Mouse (Mus musculus): ENCODE data around the gene Pax7. TPM values are rescaled to one million over a fixed set of nuclear protein-coding genes. Genes with fewer than 3 reads are reported as not detected.

Pax7 gene
- polyA plus RNA-seq (2015; fragmentation: Nextera tagmentation; extraction: Ambion mirVana) = 1.7 and 2.6 TPM in 2 replicates

DNA sequence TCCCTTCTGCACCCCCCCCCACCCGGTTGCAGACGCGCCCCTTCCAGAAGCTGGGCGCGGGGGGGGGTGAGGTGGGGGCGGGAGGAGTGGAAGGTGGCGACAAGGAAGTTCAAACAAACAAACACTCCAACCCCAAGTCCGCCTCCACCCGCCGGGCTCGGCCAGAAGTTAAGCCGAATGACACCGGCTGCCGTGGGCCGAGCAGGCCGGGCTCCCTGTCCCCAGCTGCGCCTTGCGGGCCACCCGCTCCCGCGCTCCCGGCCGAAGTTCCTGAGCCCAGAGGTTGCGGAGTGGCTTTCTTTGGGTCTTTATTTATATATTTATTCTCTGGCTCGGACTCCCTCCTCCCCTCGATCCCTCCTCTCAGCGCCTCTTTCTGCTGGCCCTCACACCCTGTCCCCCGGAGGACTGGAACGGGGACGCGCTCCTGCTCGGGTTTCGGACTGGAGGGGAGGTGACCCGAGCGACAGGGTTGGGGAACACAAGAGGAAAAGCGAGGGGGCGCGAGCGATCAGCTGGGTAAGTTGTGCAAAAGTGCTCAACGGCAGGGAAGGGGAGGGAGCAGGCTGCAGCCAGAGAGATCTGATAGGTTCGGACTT, at the start of gene Pax7:
Gene Pax7 (minus strand): TSS at position 493 of the 599 bp plus-strand sequence.
- peak within 1 kb of the TSS; percentile 69 for H3K27ac ChIP-seq (replicated peaks)
- H3K9ac ChIP-seq = peak within 1 kb of the TSS; percentile 29
- ATAC-seq (ENCODE audit: insufficient number of reproducible peaks, low FRiP score, low TSS enrichment, low read depth) = 0 out of 2 replicates have a peak, but pooled peaks have one; percentile 66

DNA sequence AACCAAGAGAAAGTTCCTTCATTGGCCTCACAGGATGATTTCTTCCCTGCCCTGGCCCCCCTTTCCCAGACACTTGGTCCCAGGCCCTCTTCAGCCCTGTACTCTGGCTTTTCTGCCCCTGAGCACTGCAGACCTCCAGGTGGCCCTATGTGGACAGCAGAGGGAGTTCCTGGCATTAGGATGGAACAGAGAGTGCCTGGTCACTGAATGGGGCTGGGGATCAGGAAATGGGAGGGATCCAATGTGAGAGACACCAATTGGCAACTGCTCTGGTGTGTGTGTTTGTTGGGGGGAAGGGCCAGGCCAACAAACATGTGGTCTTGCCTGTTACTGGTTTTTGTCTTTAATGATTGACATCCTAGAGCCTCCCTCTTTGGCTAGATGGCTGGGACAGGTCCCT, 48.5 kb upstream of the Pax7 start:
- H3K4me1 ChIP-seq = no peaks in the 10 kb centered on the region
- peak; percentile 19; the same call in 1 of the 2 replicates for ATAC-seq (ENCODE audit: insufficient number of reproducible peaks, low FRiP score, low TSS enrichment, low read depth)
- no peak overlapping the region for H3K9ac ChIP-seq
- H3K27me3 ChIP-seq = peaks cover 3% of the 10 kb centered on the region; the same call in 1 of the 2 replicates
- H3K27ac ChIP-seq (replicated peaks) = no peak overlapping the region
- H3K4me3 ChIP-seq (replicated peaks) = no peak overlapping the region
- no peaks in the 10 kb centered on the region for H3K36me3 ChIP-seq
- no peaks in the 10 kb centered on the region for H3K9me3 ChIP-seq (replicated peaks)
- no peak overlapping the region for H3K4me2 ChIP-seq (replicated peaks)

More for the DNA sequence above, at the start of gene Pax7:
- no peaks in the 10 kb centered on the region for H3K9me3 ChIP-seq (replicated peaks)
- peaks cover 99% of the 10 kb centered on the region for H3K27me3 ChIP-seq
- H3K4me3 ChIP-seq (replicated peaks) = peak within 1 kb of the TSS; percentile 46
- no peaks in the 10 kb centered on the region for H3K36me3 ChIP-seq
- peak within 1 kb of the TSS; percentile 47 for H3K4me2 ChIP-seq (replicated peaks)
- under 1% methylated on average over 40 of the region's 41 CpGs for WGBS
- peaks cover 34% of the 10 kb centered on the region for H3K4me1 ChIP-seq

DNA sequence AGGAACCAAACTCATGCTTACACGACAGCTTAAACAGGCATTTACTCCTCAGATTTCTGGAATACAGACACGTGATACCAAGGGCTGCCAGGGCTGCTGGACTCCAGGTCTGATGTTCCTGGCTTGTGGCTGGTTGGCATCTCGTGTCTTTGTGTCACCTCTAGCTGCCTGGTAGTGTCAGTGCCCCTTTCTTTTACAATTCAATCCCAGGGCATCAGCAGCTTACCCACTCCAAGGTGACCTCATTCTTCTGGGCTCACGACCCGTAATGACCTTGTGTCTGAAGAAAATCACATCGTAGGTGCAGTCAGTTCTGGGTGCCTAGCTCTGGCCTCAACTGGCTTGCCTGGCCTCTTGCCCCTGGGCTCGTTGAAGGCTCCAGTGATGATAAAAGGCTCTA, 46.0 kb upstream of the Pax7 start:
- ATAC-seq (ENCODE audit: insufficient number of reproducible peaks, low FRiP score, low TSS enrichment, low read depth) = no peak
- no peaks in the 10 kb centered on the region for H3K4me1 ChIP-seq
- no peak overlapping the region for H3K27ac ChIP-seq (replicated peaks)
- WGBS = 60% methylated on average over 7 of the region's 7 CpGs
- no peak overlapping the region for H3K4me3 ChIP-seq (replicated peaks)
- no peaks in the 10 kb centered on the region for H3K9me3 ChIP-seq (replicated peaks)
- peaks cover 3% of the 10 kb centered on the region; the same call in 1 of the 2 replicates for H3K27me3 ChIP-seq
- H3K9ac ChIP-seq = no peak overlapping the region
- H3K4me2 ChIP-seq (replicated peaks) = no peak overlapping the region
- H3K36me3 ChIP-seq = no peaks in the 10 kb centered on the region

DNA sequence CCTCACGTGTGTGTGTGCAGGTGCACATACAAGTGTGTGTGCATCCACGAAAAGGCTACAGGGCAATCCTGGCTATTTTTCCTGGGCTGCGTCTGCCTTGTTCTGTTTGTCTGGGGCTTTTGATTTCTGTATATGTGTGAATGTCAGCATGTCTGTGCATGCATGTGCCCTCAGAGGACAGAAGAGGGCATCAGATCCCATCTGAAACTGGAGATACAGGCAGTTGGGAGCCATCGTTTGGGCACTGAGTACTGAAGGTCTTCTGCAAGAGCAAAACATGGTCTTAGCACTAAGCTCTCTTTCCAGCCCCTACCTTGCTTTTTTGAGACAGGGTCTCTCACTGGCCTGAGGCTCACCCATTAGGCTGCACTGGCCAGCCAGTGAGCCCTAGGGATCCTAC, 45.1 kb upstream of the Pax7 start:
- no peak overlapping the region for H3K4me2 ChIP-seq (replicated peaks)
- H3K4me1 ChIP-seq = no peaks in the 10 kb centered on the region
- no peaks in the 10 kb centered on the region for H3K36me3 ChIP-seq
- no peaks in the 10 kb centered on the region for H3K9me3 ChIP-seq (replicated peaks)
- H3K9ac ChIP-seq = no peak overlapping the region
- no peak overlapping the region for H3K27ac ChIP-seq (replicated peaks)
- H3K27me3 ChIP-seq = peaks cover 3% of the 10 kb centered on the region; the same call in 1 of the 2 replicates
- 59% methylated on average over 4 of the region's 4 CpGs for WGBS
- no peak for ATAC-seq (ENCODE audit: insufficient number of reproducible peaks, low FRiP score, low TSS enrichment, low read depth)
- H3K4me3 ChIP-seq (replicated peaks) = no peak overlapping the region

DNA sequence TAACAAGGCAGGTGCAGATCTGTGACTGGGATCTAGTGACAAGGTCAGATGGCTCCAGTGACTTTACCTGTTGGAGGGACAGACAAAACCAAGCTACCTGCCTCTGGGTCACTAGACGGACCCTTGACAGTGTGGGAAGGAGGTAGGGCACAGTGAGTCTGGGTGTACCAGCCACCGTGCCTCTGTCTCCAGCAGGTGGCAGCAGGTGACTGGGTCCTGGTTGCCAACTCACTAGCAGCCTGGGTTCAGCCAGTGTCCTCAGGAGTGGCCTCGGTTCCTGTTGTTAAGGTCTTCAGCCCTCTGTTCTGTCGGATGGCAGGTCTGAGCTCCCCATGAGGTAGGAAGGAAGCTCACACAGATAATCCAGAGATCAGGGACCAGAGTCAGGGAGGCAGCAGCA, 43.9 kb upstream of the Pax7 start:
- no peak overlapping the region for H3K27ac ChIP-seq (replicated peaks)
- WGBS = 10% methylated on average over 4 of the region's 4 CpGs
- ATAC-seq (ENCODE audit: insufficient number of reproducible peaks, low FRiP score, low TSS enrichment, low read depth) = no peak

DNA sequence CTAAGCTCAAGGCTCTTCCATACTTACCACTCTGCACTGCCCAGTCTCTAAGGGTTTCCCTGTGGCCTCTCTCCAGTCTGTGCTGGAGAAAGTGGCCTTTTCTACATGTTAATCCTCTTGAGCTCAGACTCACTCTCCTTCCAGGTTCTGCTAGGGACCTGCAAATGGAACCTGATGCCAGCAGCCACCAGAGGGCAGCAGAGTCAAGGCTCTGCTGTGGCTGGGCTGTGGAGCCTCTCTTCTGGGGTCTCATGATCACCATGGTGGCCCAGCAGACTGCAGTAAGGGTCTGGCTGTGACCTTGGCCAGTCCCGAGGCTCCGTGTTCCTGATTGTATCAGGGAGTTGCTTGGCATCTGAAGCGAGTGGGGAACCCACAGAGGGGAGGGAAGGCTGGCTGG, 39.3 kb upstream of the Pax7 start:
- no peak overlapping the region for H3K4me3 ChIP-seq (replicated peaks)
- H3K4me2 ChIP-seq (replicated peaks) = no peak overlapping the region
- no peak overlapping the region for H3K27ac ChIP-seq (replicated peaks)
- 2% methylated on average over 3 of the region's 3 CpGs for WGBS
- ATAC-seq (ENCODE audit: insufficient number of reproducible peaks, low FRiP score, low TSS enrichment, low read depth) = no peak
- no peaks in the 10 kb centered on the region for H3K9me3 ChIP-seq (replicated peaks)
- H3K9ac ChIP-seq = no peak overlapping the region
- H3K27me3 ChIP-seq = no peaks in the 10 kb centered on the region; the same call in 1 of the 2 replicates
- H3K4me1 ChIP-seq = no peaks in the 10 kb centered on the region
- no peaks in the 10 kb centered on the region for H3K36me3 ChIP-seq

More for the DNA sequence above, 43.9 kb upstream of the Pax7 start:
- Histone ChIP-seq H3K9ac (no peak overlapping the region), H3K9me3 (replicated peaks) (no peaks in the 10 kb centered on the region), H3K27me3 (peaks cover 3% of the 10 kb centered on the region; the same call in 1 of the 2 replicates), H3K4me1 (no peaks in the 10 kb centered on the region), H3K4me3 (replicated peaks) (no peak overlapping the region), H3K4me2 (replicated peaks) (no peak overlapping the region), H3K36me3 (no peaks in the 10 kb centered on the region)

DNA sequence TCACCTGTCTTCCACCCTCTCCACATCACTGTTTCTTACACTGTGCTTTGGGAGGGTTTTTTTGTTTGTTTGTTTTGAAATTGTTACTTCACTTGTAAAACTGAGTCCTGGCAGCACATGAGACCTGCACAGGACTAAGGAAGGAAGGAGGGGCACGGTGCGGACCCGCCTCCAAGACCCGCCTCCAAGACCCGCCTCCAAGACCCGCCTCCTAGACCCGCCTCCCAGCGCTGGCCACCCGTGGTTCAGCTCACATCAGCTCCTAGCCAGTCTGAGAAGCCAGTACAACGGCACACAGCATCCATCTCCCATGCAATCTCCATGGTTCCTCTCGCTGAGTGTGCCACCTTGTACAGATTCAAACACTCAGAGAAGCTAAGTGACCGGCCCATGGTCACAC, 38.4 kb upstream of the Pax7 start:
- ATAC-seq (ENCODE audit: insufficient number of reproducible peaks, low FRiP score, low TSS enrichment, low read depth) = no peak
- WGBS = 26% methylated on average over 12 of the region's 12 CpGs

DNA sequence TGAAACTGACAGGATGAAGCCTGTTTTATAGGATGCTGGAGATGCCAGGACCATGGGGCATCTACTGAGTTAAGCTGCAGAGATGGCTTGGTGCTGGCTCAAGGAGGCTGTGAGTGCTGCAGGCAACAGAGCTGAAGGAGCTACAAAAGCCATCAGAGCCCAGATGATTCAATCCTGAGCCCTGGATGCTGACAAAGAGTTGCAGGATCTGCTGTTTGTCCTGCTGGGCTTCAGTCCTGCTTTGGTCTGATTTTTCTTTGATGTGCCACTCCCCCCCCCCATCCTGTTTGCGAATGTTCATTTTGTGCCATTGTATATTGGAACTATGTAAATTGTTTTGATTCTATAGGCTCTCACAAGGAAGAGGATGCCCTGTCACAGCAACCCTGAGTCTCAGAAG, 29.9 kb upstream of the Pax7 start:
- Histone ChIP-seq H3K9me3 (replicated peaks) (no peaks in the 10 kb centered on the region), H3K36me3 (no peaks in the 10 kb centered on the region), H3K4me3 (replicated peaks) (no peak overlapping the region), H3K27ac (replicated peaks) (no peak overlapping the region), H3K9ac (no peak overlapping the region), H3K4me1 (no peaks in the 10 kb centered on the region), H3K4me2 (replicated peaks) (no peak overlapping the region), H3K27me3 (peaks cover 3% of the 10 kb centered on the region; the same call in 1 of the 2 replicates)
- ATAC-seq (ENCODE audit: insufficient number of reproducible peaks, low FRiP score, low TSS enrichment, low read depth) = no peak
- WGBS = 92% methylated on average over 1 of the region's 1 CpGs

More for the DNA sequence above, 38.4 kb upstream of the Pax7 start:
- H3K4me1 ChIP-seq = no peaks in the 10 kb centered on the region
- no peak overlapping the region for H3K27ac ChIP-seq (replicated peaks)
- H3K4me3 ChIP-seq (replicated peaks) = no peak overlapping the region
- no peak overlapping the region for H3K9ac ChIP-seq
- no peaks in the 10 kb centered on the region for H3K27me3 ChIP-seq
- H3K36me3 ChIP-seq = no peaks in the 10 kb centered on the region
- no peak overlapping the region for H3K4me2 ChIP-seq (replicated peaks)
- H3K9me3 ChIP-seq (replicated peaks) = no peaks in the 10 kb centered on the region

DNA sequence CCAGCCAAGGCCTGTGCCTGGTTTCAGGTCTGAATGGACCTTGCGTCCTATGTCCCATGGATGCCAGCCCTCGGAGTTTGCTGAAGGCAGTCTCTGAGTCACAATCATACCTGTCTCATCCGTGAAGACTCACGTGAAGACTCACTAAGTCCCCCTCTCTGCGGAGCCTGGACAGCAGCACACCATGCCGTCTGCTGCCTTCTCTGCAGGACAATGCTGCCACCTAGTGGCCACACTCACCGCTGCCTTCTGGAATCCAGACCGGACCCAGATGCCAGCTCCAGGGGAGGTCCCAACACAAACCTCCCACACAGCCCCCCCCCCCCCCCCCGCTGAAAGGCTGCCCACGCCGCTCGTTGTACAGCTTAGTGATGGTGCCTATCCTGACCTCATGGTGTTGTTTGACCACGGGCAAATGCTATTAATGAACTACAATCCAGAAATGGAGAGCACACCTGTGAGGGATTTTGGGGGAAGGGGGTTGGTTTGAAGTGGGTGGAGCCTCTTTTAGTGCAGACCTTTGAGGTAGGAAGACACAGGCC, 25.4 kb upstream of the Pax7 start:
- Histone ChIP-seq H3K4me2 (replicated peaks) (no peak overlapping the region), H3K9ac (no peak overlapping the region), H3K4me1 (no peaks in the 10 kb centered on the region), H3K4me3 (replicated peaks) (no peak overlapping the region), H3K9me3 (replicated peaks) (no peaks in the 10 kb centered on the region), H3K27me3 (peaks cover 32% of the 10 kb centered on the region), H3K36me3 (no peaks in the 10 kb centered on the region), H3K27ac (replicated peaks) (no peak overlapping the region)
- 4% methylated on average over 13 of the region's 13 CpGs for WGBS
- peak; percentile 75; the same call in 1 of the 2 replicates for ATAC-seq (ENCODE audit: insufficient number of reproducible peaks, low FRiP score, low TSS enrichment, low read depth)

DNA sequence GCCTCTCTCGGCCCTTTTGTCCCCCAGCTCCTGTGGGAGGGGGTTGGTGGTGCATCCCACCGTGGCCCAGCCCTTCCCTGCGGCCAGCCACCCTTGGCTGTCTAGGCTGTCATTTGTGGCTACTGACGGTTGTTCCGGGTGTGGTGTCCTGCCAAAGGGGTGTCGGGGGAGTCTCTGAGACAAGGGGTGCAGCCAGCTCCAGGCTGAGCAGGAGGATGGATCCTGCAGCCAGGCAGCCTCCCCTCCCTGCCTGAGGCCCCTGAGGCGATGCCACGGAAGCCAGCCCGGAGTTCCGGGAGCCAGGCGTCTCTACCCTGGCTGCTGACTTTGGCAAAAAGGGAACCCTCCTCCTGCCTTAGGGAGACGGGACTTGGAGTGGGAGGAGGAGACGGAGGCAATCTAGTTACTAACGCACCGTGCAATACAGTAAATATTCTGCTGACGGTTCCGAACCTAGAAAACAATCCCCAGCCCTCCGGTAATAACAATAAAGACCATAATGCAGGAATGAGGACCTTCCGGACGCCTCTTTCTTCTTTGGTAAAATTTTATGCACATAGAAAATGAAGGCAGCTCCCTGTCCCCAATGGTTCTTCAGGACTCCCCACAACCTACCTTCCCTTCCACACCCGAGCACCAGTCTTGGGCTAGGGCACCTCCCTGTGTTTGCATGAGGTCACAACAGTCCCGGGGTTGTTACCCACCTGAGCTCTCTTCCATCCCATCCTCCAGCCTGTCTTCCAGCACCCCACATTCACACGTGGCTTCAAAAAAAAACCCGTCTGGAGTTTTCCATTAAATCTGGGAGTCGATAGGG, 19.1 kb upstream of the Pax7 start:
- no peak for ATAC-seq (ENCODE audit: insufficient number of reproducible peaks, low FRiP score, low TSS enrichment, low read depth)
- H3K27ac ChIP-seq (replicated peaks) = no peak overlapping the region
- 3% methylated on average over 25 of the region's 25 CpGs for WGBS
- peaks cover 75% of the 10 kb centered on the region for H3K27me3 ChIP-seq
- H3K4me1 ChIP-seq = peaks cover 16% of the 10 kb centered on the region
- peak overlapping the region; percentile 32 for H3K4me2 ChIP-seq (replicated peaks)
- no peaks in the 10 kb centered on the region for H3K9me3 ChIP-seq (replicated peaks)
- H3K9ac ChIP-seq = no peak overlapping the region
- no peaks in the 10 kb centered on the region for H3K36me3 ChIP-seq
- H3K4me3 ChIP-seq (replicated peaks) = no peak overlapping the region; the same call in 1 of the 2 replicates

DNA sequence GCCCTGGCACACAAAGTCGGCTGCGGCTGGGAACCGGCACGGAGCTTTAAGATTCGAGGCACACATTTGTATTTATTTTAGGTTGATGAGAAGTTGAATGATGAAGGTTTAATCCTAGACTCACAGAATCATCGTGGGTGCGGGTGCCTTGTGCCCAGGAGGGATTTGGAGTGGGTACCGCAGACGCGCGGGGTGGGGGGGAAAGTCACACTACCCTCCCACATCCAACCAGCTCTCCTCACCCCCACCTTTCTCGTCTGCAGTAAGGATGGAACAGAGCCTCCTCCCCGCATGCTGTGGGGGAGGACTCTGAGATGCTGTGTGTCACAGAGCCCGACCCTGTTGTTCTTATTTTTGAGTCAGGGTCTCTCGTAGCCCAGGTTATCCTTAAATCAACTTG, 18.1 kb upstream of the Pax7 start:
- no peak for ATAC-seq (ENCODE audit: insufficient number of reproducible peaks, low FRiP score, low TSS enrichment, low read depth)
- Histone ChIP-seq H3K4me3 (replicated peaks) (no peak overlapping the region), H3K9me3 (replicated peaks) (no peaks in the 10 kb centered on the region), H3K9ac (no peak overlapping the region), H3K27ac (replicated peaks) (no peak overlapping the region), H3K36me3 (no peaks in the 10 kb centered on the region), H3K27me3 (peaks cover 72% of the 10 kb centered on the region), H3K4me1 (peaks cover 16% of the 10 kb centered on the region), H3K4me2 (replicated peaks) (no peak overlapping the region)
- WGBS = 13% methylated on average over 15 of the region's 15 CpGs
